Mouse (Mus musculus): ENCODE measurements around the gene Gm21119.

Gene Gm21119

DNA sequence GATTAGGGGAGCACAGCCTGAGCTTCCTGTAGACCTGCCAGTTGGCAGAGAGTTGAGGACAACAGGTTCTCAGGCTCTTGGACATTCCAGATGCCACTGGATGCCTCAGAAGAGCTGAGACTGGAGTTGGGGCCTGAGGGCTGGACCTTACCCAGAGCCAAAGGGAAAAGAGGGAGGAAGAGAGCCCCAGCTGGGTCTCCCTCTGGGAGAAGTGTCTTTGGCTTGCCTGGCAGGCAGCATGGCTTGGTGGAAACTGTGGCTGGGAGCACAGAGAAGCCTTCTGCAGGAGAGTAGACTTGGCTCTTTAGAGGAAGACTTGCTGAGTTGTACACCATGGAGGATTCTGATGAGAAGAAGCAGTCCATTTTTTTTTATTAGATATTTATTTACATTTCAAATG lies 38.3 kb downstream of the Gm21119 start:
- DNase-seq (ENCODE audit: low spot score in 2 of 2) = peak in 1 of 2 experiments; percentile 5

- peak in 1 of 2 experiments; percentile 2 for DNase-seq (ENCODE audit: low spot score in 2 of 2)
Observed at GRCm38 (mm10) chr8:20678418-20678817, 63.7 kb downstream of the Gm21119 start.
